Mouse (Mus musculus): ENCODE results near the gene Hes5.
A peak's percentile ranks its signal among the peaks of the same experiment; 100 is the strongest.

The Hes5 gene

DNA sequence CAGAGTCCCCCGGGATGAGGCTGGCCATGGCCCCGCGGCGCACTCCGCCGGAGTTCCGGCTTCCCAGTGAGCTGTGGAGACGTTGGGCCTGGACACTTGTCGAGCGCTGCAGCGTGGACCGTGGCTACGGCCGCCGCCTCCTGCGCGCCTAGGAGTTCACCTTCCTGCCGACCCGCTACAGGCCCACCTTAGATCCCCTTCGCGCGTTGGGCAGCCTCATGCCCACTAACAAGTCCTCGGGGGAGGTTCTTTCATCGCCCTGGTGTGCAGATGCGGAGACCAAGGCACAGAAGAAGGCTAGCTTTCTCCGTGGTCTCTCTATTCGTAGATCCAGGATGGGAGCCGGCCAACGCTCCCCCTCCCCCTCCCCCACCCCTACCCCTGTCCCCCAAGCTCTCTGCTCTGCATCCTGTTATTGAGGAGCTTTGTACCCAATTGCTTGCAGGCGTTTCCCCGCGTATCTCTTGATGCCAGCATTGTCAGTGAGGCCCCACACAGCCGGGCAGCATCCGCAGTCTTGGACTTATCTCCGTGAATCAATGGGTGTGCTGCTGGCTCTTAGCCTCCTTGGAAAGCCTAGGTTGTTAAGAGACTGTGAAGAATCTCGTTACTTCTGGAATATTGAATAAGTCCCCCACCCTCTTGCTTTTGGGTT, 4.0 kb downstream of the Hes5 start:
- DNase-seq (ENCODE audit: low read depth, low spot score), result no peak

GRCm38 (mm10) chr4:154965856-154966255, 5.1 kb downstream of the Hes5 start:
- DNase-seq (ENCODE audit: low read depth, low spot score), result no peak

DNA sequence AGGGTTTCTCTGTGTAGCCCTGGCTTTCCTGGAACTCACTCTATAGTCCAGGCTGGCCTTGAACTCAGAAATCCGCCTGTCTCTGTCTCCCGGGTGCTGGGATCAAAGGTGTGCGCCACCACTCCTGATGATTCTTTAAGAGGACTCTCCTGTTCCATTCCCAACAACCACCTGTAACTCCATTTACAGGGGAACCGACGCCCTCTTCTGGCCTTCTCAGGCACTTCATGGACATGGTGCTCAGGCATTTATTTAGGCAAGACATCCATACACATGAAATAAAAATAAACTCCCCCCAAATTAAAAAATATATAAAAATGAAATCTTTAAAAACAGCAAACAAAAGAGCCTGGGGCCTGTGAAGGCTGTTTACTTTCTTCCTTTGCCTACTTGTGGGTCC, 6.5 kb downstream of the Hes5 start:
- peak; percentile 85 for DNase-seq (ENCODE audit: low read depth, low spot score)

GRCm38 (mm10) chr4:154972546-154972945, 11.8 kb downstream of the Hes5 start:
- DNase-seq (ENCODE audit: low read depth, low spot score), result no peak

DNA sequence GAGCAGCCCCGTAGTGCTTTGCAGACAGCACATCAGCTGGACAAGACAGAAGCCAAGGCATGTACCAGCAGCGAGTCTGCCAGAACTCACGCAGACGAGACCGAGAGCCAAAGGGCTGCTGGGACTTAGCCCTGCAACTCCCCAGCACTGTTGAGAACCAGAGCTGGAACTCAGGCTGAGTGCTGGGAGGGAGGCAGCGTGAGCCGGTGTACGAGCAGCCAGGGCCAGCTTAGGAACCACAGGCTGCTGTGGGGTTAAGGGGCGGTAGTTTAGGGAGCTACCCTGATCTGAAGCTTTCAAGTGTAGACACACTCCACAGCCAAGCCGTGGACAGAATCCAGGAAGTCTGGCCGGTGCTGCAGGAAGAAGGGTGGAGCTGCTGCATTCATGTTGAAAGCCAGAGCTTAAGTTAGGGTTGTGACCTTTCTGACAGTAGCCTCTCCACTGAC, 13.5 kb downstream of the Hes5 start:
- no peak for DNase-seq (ENCODE audit: low read depth, low spot score)

DNA sequence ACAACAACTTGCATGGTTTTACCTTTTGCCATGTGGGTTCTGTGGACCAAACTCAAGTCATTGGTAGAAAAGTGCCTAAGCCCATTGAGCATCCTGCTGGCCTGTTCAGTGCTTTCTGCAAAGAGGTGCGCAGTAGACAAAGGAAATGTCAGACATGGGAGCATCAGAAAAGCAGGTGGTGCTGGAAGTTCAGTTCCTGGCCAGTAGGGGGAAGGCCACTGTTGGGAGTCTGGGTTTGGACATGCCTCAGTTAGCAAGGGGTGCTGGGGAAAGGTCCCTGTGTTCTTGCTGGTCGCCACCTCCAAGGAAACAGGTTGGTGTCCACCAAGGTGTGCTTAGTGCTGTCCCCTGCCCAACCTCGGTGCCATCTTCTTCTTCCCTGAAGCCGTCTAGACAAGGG, 19.4 kb downstream of the Hes5 start:
- DNase-seq (ENCODE audit: low read depth, low spot score), result peak; percentile 45

- DNase-seq (ENCODE audit: low read depth, low spot score), result no peak
Observed at GRCm38 (mm10) chr4:154981076-154981475, 20.4 kb downstream of the Hes5 start.

DNA sequence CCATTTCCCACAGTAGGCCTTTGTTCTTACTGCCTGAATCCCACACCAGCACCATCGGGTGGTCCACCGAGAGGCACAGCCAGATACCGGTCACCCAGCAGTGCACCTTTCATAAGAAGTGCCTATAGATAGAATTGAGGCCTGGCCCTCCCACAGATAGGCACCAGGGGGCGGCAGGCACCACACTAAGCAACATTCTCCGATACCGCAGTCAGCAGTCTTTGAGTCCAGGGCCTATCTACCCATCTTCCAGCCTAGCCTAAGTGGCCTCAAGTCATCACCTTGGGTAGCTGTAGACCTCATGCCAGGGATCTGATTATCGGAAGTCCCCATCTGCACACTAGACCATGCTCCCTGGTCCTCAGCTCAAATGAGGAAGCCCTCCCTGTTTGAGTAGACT, 20.8 kb downstream of the Hes5 start:
- DNase-seq (ENCODE audit: low read depth, low spot score), result peak; percentile 80

DNA sequence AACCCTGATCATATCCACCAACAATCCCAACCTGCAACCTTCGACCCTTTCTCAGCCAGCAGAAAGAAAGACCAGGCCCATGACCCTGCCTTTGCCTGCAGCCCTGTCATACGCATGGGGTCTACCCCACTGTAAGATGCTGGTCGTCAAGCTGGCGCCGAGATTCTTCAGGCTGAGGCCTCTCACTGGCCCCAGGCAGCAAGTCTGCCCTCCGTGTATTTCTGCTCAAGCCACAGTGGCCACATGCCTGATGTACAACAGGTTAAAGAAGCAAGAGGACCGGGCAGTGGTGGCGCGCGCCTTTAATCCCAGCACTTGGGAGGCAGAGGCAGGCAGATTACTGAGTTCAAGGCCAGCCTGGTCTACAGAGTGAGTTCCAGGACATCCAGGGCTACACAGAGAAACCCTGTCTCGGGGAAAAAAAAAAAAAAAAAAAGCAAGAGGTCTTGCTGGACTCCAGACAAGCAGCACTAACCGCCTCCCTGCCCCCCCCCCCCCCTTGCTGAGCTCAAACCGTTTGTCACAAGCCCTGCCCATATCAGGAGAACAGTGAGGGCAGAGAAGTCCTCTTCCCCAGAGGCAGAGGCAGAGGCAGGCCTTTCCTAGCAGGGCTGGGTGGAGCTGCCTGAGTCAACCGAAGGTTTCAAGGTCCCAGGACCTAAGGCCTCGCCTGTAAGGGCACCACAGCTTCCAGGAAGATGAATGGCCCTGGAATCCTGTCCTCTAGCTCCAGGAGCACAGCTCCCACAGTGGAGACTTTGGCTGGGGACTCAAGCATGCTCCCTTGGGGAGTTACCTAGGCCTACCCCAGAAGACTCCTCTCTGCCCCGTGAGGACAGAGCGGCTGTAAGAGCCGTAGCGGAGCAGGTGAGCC, 21.8 kb downstream of the Hes5 start:
- DNase-seq (ENCODE audit: low read depth, low spot score), result no peak

DNA sequence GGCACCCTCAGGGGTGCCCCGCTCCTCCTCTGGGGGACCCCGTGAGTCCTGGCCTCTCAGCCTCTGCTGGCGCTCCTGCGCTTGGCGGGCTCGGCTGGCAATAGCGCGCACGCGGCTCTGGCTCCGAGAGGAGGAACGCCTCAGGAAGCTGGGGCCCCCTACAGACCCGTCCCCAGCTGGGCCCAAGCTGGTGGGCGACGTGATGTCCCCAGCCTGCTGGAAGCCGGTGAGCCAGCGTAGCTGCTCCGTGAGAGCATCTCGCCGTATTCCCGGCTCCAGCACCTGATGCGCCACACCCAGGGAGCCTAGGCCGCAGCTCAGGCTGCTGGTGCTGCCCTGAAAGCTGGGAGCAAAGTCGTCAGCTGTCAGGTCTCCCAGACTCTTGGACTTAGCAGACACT, 23.0 kb downstream of the Hes5 start:
- no peak for DNase-seq (ENCODE audit: low read depth, low spot score)

- DNase-seq (ENCODE audit: low read depth, low spot score), result no peak
Observed at GRCm38 (mm10) chr4:154985151-154985777, 24.5 kb downstream of the Hes5 start.

GRCm38 (mm10) chr4:154986096-154986495, 25.4 kb downstream of the Hes5 start:
- DNase-seq (ENCODE audit: low read depth, low spot score), result peak; percentile 76

GRCm38 (mm10) chr4:154986750-154987149, 26.0 kb downstream of the Hes5 start:
- DNase-seq (ENCODE audit: low read depth, low spot score), result no peak

DNA sequence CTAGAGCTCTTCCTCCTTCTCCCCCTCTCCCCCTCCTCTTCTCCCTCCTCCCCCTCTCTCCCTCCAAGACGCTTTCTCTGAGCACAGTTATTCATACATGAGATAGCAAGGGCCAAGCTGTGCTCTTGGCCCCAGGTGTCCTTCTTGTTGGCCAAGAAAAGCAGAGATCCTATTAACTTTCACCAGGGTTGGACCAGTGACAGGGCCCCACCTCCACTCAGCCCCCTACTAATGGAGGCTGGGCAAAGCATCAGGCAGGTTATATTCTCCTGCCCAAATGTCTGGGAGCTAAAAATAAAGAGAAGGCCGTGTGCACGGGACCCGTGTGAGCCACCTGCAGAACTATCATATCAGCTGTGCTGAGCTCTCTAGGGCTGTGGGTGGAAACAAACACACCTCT, 34.2 kb downstream of the Hes5 start:
- no peak for DNase-seq (ENCODE audit: low read depth, low spot score)

- peak; percentile 64 for DNase-seq (ENCODE audit: low read depth, low spot score)
Observed at GRCm38 (mm10) chr4:154996572-154997154, 35.9 kb downstream of the Hes5 start.

GRCm38 (mm10) chr4:154999379-154999778, 38.7 kb downstream of the Hes5 start:
- no peak for DNase-seq (ENCODE audit: low read depth, low spot score)

DNA sequence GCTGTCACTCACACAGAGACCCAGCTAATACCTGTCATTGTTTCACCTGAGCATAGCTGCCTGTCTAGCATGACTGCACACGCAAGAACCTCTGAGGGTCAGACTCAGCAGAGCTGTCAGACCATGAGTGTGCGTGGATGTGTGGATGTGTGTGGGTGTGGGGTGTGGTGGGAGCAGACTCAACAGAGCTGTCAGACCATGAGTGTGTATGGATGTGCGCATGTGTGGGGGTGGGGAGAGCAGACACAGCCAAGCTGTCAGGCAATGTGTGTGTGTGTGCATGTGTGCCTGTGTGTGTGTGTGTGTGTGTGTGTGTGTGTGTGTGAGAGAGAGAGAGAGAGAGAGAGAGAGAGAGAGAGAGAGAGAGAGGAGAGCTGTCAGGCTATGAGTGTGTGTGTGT, 44.6 kb downstream of the Hes5 start:
- DNase-seq (ENCODE audit: low read depth, low spot score), result peak; percentile 54

GRCm38 (mm10) chr4:155006296-155006695, 45.6 kb downstream of the Hes5 start:
- DNase-seq (ENCODE audit: low read depth, low spot score), result no peak

- peak; percentile 63 for DNase-seq (ENCODE audit: low read depth, low spot score)
Observed at GRCm38 (mm10) chr4:155007641-155008040, 46.9 kb downstream of the Hes5 start.

DNA sequence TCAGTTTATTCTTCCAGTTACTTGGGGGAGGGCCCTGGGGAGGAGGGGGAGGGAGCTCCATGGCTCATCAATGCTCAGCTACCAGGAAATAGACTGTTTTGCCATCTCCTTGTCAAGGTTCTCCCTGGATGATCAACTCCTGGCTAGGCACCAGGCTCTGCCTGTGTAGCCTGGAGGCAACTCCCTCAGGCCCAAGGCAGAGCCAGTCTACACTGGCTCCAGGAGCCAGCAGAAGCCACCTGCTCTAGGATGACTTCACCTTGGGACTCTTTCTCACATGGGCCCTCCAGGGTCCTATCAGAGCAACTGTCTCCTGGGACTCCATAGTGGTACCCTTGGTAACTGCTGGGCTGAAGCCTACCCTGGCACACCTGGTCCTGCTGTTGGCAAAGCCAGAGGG, 47.4 kb downstream of the Hes5 start:
- no peak for DNase-seq (ENCODE audit: low read depth, low spot score)

DNA sequence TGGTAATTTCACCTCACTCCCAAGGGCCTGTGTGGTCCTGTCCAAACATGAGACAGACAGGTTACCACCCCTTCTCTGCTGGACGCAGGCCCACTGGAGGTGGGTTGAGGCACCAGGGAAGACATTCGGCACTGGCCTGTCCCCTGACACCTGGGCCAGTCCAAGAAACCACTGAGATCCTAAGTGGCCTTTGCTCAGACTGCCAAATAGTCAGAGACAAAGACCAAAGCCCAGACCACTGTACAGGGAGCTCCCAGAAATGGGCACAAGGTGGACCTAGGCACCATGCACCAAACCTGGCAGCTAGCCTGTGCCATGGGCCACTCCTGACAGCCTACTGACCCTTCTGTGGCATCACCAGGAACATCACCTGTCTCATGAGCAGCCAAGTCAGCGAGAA, 48.5 kb downstream of the Hes5 start:
- DNase-seq (ENCODE audit: low read depth, low spot score), result no peak

- peak; percentile 94 for DNase-seq (ENCODE audit: low read depth, low spot score)
Observed at GRCm38 (mm10) chr4:155010870-155011269, 50.1 kb downstream of the Hes5 start.
